Mouse (Mus musculus): ENCODE results near the gene Dscaml1. TPM values are rescaled to one million over a fixed set of nuclear protein-coding genes. Genes with fewer than 3 reads are reported as not detected.

Gene Dscaml1
- polyA plus RNA-seq, 1 experiment from 2014 or later = 24.3 TPM

- Histone ChIP-seq H3K36me3 (ENCODE audit: control insufficient read depth, insufficient read depth, low read length) (no peaks in the 10 kb centered on the region), H3K9me3 (ENCODE audit: control insufficient read depth, low read length) (no peaks in the 10 kb centered on the region), H3K9ac (replicated peaks; ENCODE audit: low read depth, low read length) (no peak overlapping the region), H3K27me3 (ENCODE audit: control insufficient read depth, insufficient read depth, low read length) (no peaks in the 10 kb centered on the region), H3K27ac (ENCODE audit: low read depth, low read length) (no peak overlapping the region), H3K4me2 (ENCODE audit: low read depth, low read length) (no peak overlapping the region), H3K4me1 (ENCODE audit: control insufficient read depth, insufficient read depth, low read length) (no peaks in the 10 kb centered on the region), H3K4me3 (ENCODE audit: low read depth, low read length) (no peak overlapping the region)
- ATAC-seq (ENCODE audit: low read depth) = no peak
- WGBS = 93% methylated on average over 9 of the region's 9 CpGs
These were observed 54.5 kb downstream of the Dscaml1 start for GRCm38 (mm10) chr9:45480936-45481335.

GRCm38 (mm10) chr9:45486665-45487074, 60.2 kb downstream of the Dscaml1 start:
- Histone ChIP-seq H3K4me2 (ENCODE audit: low read depth, low read length) (no peak overlapping the region), H3K27me3 (ENCODE audit: control insufficient read depth, insufficient read depth, low read length) (no peaks in the 10 kb centered on the region), H3K9me3 (ENCODE audit: control insufficient read depth, low read length) (no peaks in the 10 kb centered on the region), H3K9ac (replicated peaks; ENCODE audit: low read depth, low read length) (no peak overlapping the region), H3K4me1 (ENCODE audit: control insufficient read depth, insufficient read depth, low read length) (no peaks in the 10 kb centered on the region), H3K27ac (ENCODE audit: low read depth, low read length) (no peak overlapping the region), H3K36me3 (ENCODE audit: control insufficient read depth, insufficient read depth, low read length) (no peaks in the 10 kb centered on the region), H3K4me3 (ENCODE audit: low read depth, low read length) (no peak overlapping the region)
- 77% methylated on average over 4 of the region's 4 CpGs for WGBS
- no peak for ATAC-seq (ENCODE audit: low read depth)

- 82% methylated on average over 12 of the region's 12 CpGs for WGBS
- ATAC-seq (ENCODE audit: low read depth) = no peak
These were observed 60.9 kb downstream of the Dscaml1 start for GRCm38 (mm10) chr9:45487179-45487801.

GRCm38 (mm10) chr9:45490899-45491298, 64.5 kb downstream of the Dscaml1 start:
- WGBS = 96% methylated on average over 2 of the region's 2 CpGs
- H3K27ac ChIP-seq (ENCODE audit: low read depth, low read length) = no peak overlapping the region

More at GRCm38 (mm10) chr9:45487179-45487801, 60.9 kb downstream of the Dscaml1 start:
- H3K4me2 ChIP-seq (ENCODE audit: low read depth, low read length) = no peak overlapping the region
- no peak overlapping the region for H3K27ac ChIP-seq (ENCODE audit: low read depth, low read length)
- no peaks in the 10 kb centered on the region for H3K36me3 ChIP-seq (ENCODE audit: control insufficient read depth, insufficient read depth, low read length)
- no peaks in the 10 kb centered on the region for H3K27me3 ChIP-seq (ENCODE audit: control insufficient read depth, insufficient read depth, low read length)
- H3K9me3 ChIP-seq (ENCODE audit: control insufficient read depth, low read length) = no peaks in the 10 kb centered on the region
- H3K9ac ChIP-seq (replicated peaks; ENCODE audit: low read depth, low read length) = no peak overlapping the region
- no peak overlapping the region for H3K4me3 ChIP-seq (ENCODE audit: low read depth, low read length)
- H3K4me1 ChIP-seq (ENCODE audit: control insufficient read depth, insufficient read depth, low read length) = no peaks in the 10 kb centered on the region

GRCm38 (mm10) chr9:45494889-45495288, 68.5 kb downstream of the Dscaml1 start:
- no peak overlapping the region for H3K4me2 ChIP-seq (ENCODE audit: low read depth, low read length)
- no peak overlapping the region for H3K4me3 ChIP-seq (ENCODE audit: low read depth, low read length)
- no peak for ATAC-seq (ENCODE audit: low read depth)
- 95% methylated on average over 3 of the region's 3 CpGs for WGBS
- H3K27me3 ChIP-seq (ENCODE audit: control insufficient read depth, insufficient read depth, low read length) = no peaks in the 10 kb centered on the region
- no peaks in the 10 kb centered on the region for H3K4me1 ChIP-seq (ENCODE audit: control insufficient read depth, insufficient read depth, low read length)
- no peaks in the 10 kb centered on the region for H3K9me3 ChIP-seq (ENCODE audit: control insufficient read depth, low read length)
- H3K36me3 ChIP-seq (ENCODE audit: control insufficient read depth, insufficient read depth, low read length) = no peaks in the 10 kb centered on the region
- no peak overlapping the region for H3K9ac ChIP-seq (replicated peaks; ENCODE audit: low read depth, low read length)
- no peak overlapping the region for H3K27ac ChIP-seq (ENCODE audit: low read depth, low read length)

More at GRCm38 (mm10) chr9:45490899-45491298, 64.5 kb downstream of the Dscaml1 start:
- no peak overlapping the region for H3K4me3 ChIP-seq (ENCODE audit: low read depth, low read length)
- H3K9ac ChIP-seq (replicated peaks; ENCODE audit: low read depth, low read length) = no peak overlapping the region
- H3K27me3 ChIP-seq (ENCODE audit: control insufficient read depth, insufficient read depth, low read length) = no peaks in the 10 kb centered on the region
- no peaks in the 10 kb centered on the region for H3K9me3 ChIP-seq (ENCODE audit: control insufficient read depth, low read length)
- H3K36me3 ChIP-seq (ENCODE audit: control insufficient read depth, insufficient read depth, low read length) = no peaks in the 10 kb centered on the region
- no peaks in the 10 kb centered on the region for H3K4me1 ChIP-seq (ENCODE audit: control insufficient read depth, insufficient read depth, low read length)
- no peak for ATAC-seq (ENCODE audit: low read depth)
- H3K4me2 ChIP-seq (ENCODE audit: low read depth, low read length) = no peak overlapping the region

GRCm38 (mm10) chr9:45496340-45496739, 69.9 kb downstream of the Dscaml1 start:
- Histone ChIP-seq H3K4me1 (ENCODE audit: control insufficient read depth, insufficient read depth, low read length) (no peaks in the 10 kb centered on the region), H3K27ac (ENCODE audit: low read depth, low read length) (no peak overlapping the region), H3K27me3 (ENCODE audit: control insufficient read depth, insufficient read depth, low read length) (no peaks in the 10 kb centered on the region), H3K4me2 (ENCODE audit: low read depth, low read length) (no peak overlapping the region), H3K9ac (replicated peaks; ENCODE audit: low read depth, low read length) (no peak overlapping the region), H3K4me3 (ENCODE audit: low read depth, low read length) (no peak overlapping the region), H3K36me3 (ENCODE audit: control insufficient read depth, insufficient read depth, low read length) (no peaks in the 10 kb centered on the region), H3K9me3 (ENCODE audit: control insufficient read depth, low read length) (no peaks in the 10 kb centered on the region)
- ATAC-seq (ENCODE audit: low read depth) = no peak
- 95% methylated on average over 3 of the region's 3 CpGs for WGBS

- Histone ChIP-seq H3K9me3 (ENCODE audit: control insufficient read depth, low read length) (no peaks in the 10 kb centered on the region), H3K9ac (replicated peaks; ENCODE audit: low read depth, low read length) (no peak overlapping the region), H3K4me1 (ENCODE audit: control insufficient read depth, insufficient read depth, low read length) (0 out of 2 replicates have a peak, but pooled peaks cover 1% of the 10 kb centered on the region), H3K4me2 (ENCODE audit: low read depth, low read length) (no peak overlapping the region), H3K4me3 (ENCODE audit: low read depth, low read length) (no peak overlapping the region), H3K27ac (ENCODE audit: low read depth, low read length) (no peak overlapping the region), H3K36me3 (ENCODE audit: control insufficient read depth, insufficient read depth, low read length) (no peaks in the 10 kb centered on the region), H3K27me3 (ENCODE audit: control insufficient read depth, insufficient read depth, low read length) (no peaks in the 10 kb centered on the region)
- no peak for ATAC-seq (ENCODE audit: low read depth)
- WGBS = 83% methylated on average over 1 of the region's 1 CpGs
These were observed 70.5 kb downstream of the Dscaml1 start for GRCm38 (mm10) chr9:45496944-45497343.

- no peak overlapping the region for H3K27ac ChIP-seq (ENCODE audit: low read depth, low read length)
- no peak overlapping the region for H3K9ac ChIP-seq (replicated peaks; ENCODE audit: low read depth, low read length)
- no peak overlapping the region for H3K4me2 ChIP-seq (ENCODE audit: low read depth, low read length)
- ATAC-seq (ENCODE audit: low read depth) = peak; percentile 56; the same call in 1 of the 2 replicates
- 46% methylated on average over 10 of the region's 10 CpGs for WGBS
- no peaks in the 10 kb centered on the region for H3K27me3 ChIP-seq (ENCODE audit: control insufficient read depth, insufficient read depth, low read length)
- H3K4me3 ChIP-seq (ENCODE audit: low read depth, low read length) = no peak overlapping the region
- H3K4me1 ChIP-seq (ENCODE audit: control insufficient read depth, insufficient read depth, low read length) = peaks cover 6% of the 10 kb centered on the region; the same call in 1 of the 2 replicates
- no peaks in the 10 kb centered on the region for H3K9me3 ChIP-seq (ENCODE audit: control insufficient read depth, low read length)
- no peaks in the 10 kb centered on the region for H3K36me3 ChIP-seq (ENCODE audit: control insufficient read depth, insufficient read depth, low read length)
These were observed 72.8 kb downstream of the Dscaml1 start for GRCm38 (mm10) chr9:45499267-45499666.

GRCm38 (mm10) chr9:45500071-45500595, 73.7 kb downstream of the Dscaml1 start:
- 72% methylated on average over 3 of the region's 3 CpGs for WGBS
- H3K9ac ChIP-seq (replicated peaks; ENCODE audit: low read depth, low read length) = no peak overlapping the region
- H3K36me3 ChIP-seq (ENCODE audit: control insufficient read depth, insufficient read depth, low read length) = no peaks in the 10 kb centered on the region
- H3K27ac ChIP-seq (ENCODE audit: low read depth, low read length) = no peak overlapping the region
- H3K4me1 ChIP-seq (ENCODE audit: control insufficient read depth, insufficient read depth, low read length) = peaks cover 6% of the 10 kb centered on the region; the same call in 1 of the 2 replicates
- H3K4me2 ChIP-seq (ENCODE audit: low read depth, low read length) = no peak overlapping the region
- no peaks in the 10 kb centered on the region for H3K27me3 ChIP-seq (ENCODE audit: control insufficient read depth, insufficient read depth, low read length)
- no peaks in the 10 kb centered on the region for H3K9me3 ChIP-seq (ENCODE audit: control insufficient read depth, low read length)
- 0 out of 2 replicates have a peak, but pooled peaks have one; percentile 14 for ATAC-seq (ENCODE audit: low read depth)
- no peak overlapping the region for H3K4me3 ChIP-seq (ENCODE audit: low read depth, low read length)
